Mouse (Mus musculus) heart, embryonic 11.5 days (tissue): ENCODE results near the gene Alox8. TPM values are rescaled to one million over a fixed set of nuclear protein-coding genes. Genes with fewer than 3 reads are reported as not detected.

Experiments
- ATAC-seq: fragments of 200-750 bp; cut with Nextera tagmentation; replicated peaks from 2 replicates; pipeline ENCODE4 v1.8.0; 2017; ENCODE audit warnings: moderate library complexity; ENCODE audit not compliant: insufficient number of reproducible peaks, low FRiP score, low TSS enrichment
- H3K27ac ChIP-seq: fragments of 300-500 bp; sonication (generic); 2 replicates; pipeline ENCODE4 v1.5.1; 2014; ENCODE audit warnings: mild to moderate bottlenecking, low read depth, low read length
- H3K27me3 ChIP-seq: fragments of 300-500 bp; sonication (generic); 2 replicates; pipeline ENCODE4 v1.6.1; 2014; ENCODE audit warnings: mild to moderate bottlenecking, low read length, mixed read lengths; ENCODE audit not compliant: control insufficient read depth, insufficient read depth
- H3K36me3 ChIP-seq: fragments of 300-500 bp; sonication (generic); 2 replicates; pipeline ENCODE4 v1.6.1; 2014; ENCODE audit warnings: mild to moderate bottlenecking, low read length, moderate library complexity, mixed read lengths; ENCODE audit not compliant: control insufficient read depth, insufficient read depth
- H3K4me1 ChIP-seq: fragments of 300-500 bp; sonication (generic); 2 replicates; pipeline ENCODE4 v1.6.1; 2014; ENCODE audit warnings: low read length; ENCODE audit not compliant: control insufficient read depth, insufficient read depth
- H3K4me2 ChIP-seq: fragments of 300-500 bp; sonication (generic); 2 replicates; pipeline ENCODE4 v1.6.1; 2014; ENCODE audit warnings: mild to moderate bottlenecking, moderate library complexity
- H3K4me3 ChIP-seq: fragments of 300-500 bp; sonication (generic); 2 replicates; pipeline ENCODE4 v1.5.1; 2014; ENCODE audit warnings: low read depth, low read length
- H3K9ac ChIP-seq: fragments of 300-500 bp; sonication (generic); 2 replicates; pipeline ENCODE4 v1.6.1; 2014; ENCODE audit warnings: mild to moderate bottlenecking, low read depth, low read length, moderate library complexity
- H3K9me3 ChIP-seq: fragments of 300-500 bp; sonication (generic); replicated peaks from 2 replicates; pipeline ENCODE4 v1.6.1; 2016; ENCODE audit warnings: low read length; ENCODE audit not compliant: control insufficient read depth
- WGBS: fragments of 180-500 bp; shearing (Covaris S2); extraction: QIAGEN DNeasy Blood & Tissue Kit; methylation state at CpG from one replicate; pipeline ENCODE4 v1.1.7; 2014; ENCODE audit not compliant: insufficient replicate concordance; 5-methylcytosine and 5-hydroxymethylcytosine counted together
- polyA plus RNA-seq: library from polyadenylated mRNA; unstranded; fragments of >200 nt; fragmentation: Nextera tagmentation; extraction: Ambion mirVana; gene quantifications from 2 replicates; pipeline ENCODE4 v1.2.1, GENCODE M21; 2014

Alox8 gene
- polyA plus RNA-seq, 1 experiment from 2014 or later = 1.1 TPM

DNA sequence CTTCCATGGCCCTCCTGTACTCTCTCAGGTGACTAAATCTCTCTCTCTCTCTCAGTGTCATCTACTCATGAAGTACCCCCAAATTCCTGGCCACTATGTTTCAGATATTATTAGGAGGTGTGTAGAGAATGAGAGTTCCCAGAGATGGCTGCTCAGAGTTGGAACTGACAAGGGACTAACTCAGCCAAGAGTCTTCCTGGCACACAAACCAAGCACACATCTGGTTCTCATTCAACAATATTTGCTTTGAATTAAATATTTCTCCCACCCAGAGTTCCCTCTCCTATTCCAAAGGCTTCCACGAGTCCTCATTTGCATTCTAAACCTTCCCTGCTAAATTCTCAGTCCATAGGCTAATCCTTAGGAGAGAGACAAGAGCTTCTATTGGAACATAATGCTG lies 28.1 kb upstream of the Alox8 start:
- Histone ChIP-seq H3K9ac (no peak overlapping the region), H3K4me3 (no peak overlapping the region), H3K36me3 (no peaks in the 10 kb centered on the region), H3K27me3 (peaks cover 16% of the 10 kb centered on the region; the same call in 1 of the 2 replicates), H3K27ac (no peak overlapping the region), H3K4me2 (no peak overlapping the region), H3K4me1 (0 out of 2 replicates have a peak, but pooled peaks cover 9% of the 10 kb centered on the region), H3K9me3 (0 out of 2 replicates have a peak, but pooled peaks cover 3% of the 10 kb centered on the region)
- no peak for ATAC-seq
- 74% methylated on average over 1 of the region's 1 CpGs for WGBS

DNA sequence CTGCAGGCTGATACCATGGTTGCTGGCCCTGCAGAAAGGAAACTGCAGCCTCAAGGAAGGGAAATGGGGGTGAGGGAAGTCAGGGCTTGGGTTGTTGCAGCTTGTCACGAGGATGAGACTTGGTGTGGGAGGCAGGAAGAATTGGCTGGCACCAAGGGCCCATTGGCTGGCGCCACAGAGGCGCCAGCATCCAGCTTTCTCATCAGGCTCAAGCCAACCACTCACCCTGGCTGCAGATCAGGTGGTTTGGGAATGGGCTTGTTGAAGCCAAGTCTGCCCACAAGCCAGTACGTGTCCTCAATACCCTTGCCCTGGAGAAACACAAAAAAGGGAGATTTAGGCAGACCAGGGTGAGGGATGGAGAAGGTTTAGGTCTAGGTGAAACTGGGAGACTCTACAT lies 25.5 kb upstream of the Alox8 start:
- ATAC-seq = no peak
- Histone ChIP-seq H3K9me3 (0 out of 2 replicates have a peak, but pooled peaks cover 3% of the 10 kb centered on the region), H3K4me2 (no peak overlapping the region), H3K27me3 (peaks cover 18% of the 10 kb centered on the region; the same call in 1 of the 2 replicates), H3K36me3 (no peaks in the 10 kb centered on the region), H3K9ac (no peak overlapping the region), H3K4me3 (no peak overlapping the region), H3K4me1 (0 out of 2 replicates have a peak, but pooled peaks cover 9% of the 10 kb centered on the region), H3K27ac (no peak overlapping the region)
- WGBS = 71% methylated on average over 4 of the region's 4 CpGs

DNA sequence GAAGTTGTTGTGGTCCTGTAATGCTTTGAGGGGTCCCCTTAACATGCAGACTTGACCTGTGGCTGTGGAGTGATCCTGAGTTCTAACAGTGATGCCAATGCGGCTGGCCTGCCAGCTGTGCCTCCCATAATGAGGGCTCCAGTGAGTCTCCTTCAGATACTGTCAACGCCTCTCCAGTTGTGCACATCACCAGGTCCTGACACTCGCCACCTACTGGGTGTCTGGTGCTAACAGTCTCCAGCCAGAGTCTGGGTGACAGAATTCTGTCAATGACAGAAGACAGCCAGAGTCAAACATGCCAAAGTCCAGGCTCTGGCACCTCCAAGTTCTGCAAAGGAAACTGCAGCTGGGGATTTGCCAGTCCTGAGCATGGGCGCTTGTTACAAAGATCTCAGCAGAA lies 23.4 kb upstream of the Alox8 start:
- H3K9me3 ChIP-seq = 0 out of 2 replicates have a peak, but pooled peaks cover 3% of the 10 kb centered on the region
- 0 out of 2 replicates have a peak, but pooled peaks cover 14% of the 10 kb centered on the region for H3K27me3 ChIP-seq
- 30% methylated on average over 4 of the region's 4 CpGs for WGBS
- ATAC-seq = no peak
- no peak overlapping the region for H3K27ac ChIP-seq
- H3K9ac ChIP-seq = no peak overlapping the region
- H3K4me3 ChIP-seq = no peak overlapping the region
- H3K4me1 ChIP-seq = 0 out of 2 replicates have a peak, but pooled peaks cover 9% of the 10 kb centered on the region
- H3K36me3 ChIP-seq = no peaks in the 10 kb centered on the region
- H3K4me2 ChIP-seq = no peak overlapping the region

GRCm38 (mm10) chr11:69218661-69219060 lies 21.0 kb upstream of the Alox8 start:
- 0 out of 2 replicates have a peak, but pooled peaks cover 13% of the 10 kb centered on the region for H3K27me3 ChIP-seq
- WGBS = 58% methylated on average over 2 of the region's 2 CpGs
- H3K4me1 ChIP-seq = 0 out of 2 replicates have a peak, but pooled peaks cover 9% of the 10 kb centered on the region

GRCm38 (mm10) chr11:69217411-69217810 lies 19.8 kb upstream of the Alox8 start:
- Histone ChIP-seq H3K36me3 (no peaks in the 10 kb centered on the region), H3K4me1 (0 out of 2 replicates have a peak, but pooled peaks cover 9% of the 10 kb centered on the region), H3K4me3 (no peak overlapping the region), H3K9ac (no peak overlapping the region), H3K27ac (no peak overlapping the region), H3K27me3 (0 out of 2 replicates have a peak, but pooled peaks cover 13% of the 10 kb centered on the region), H3K4me2 (no peak overlapping the region), H3K9me3 (no peaks in the 10 kb centered on the region)
- ATAC-seq = no peak
- WGBS = 82% methylated on average over 5 of the region's 5 CpGs

More at GRCm38 (mm10) chr11:69218661-69219060, 21.0 kb upstream of the Alox8 start:
- Histone ChIP-seq H3K4me2 (no peak overlapping the region), H3K4me3 (no peak overlapping the region), H3K27ac (no peak overlapping the region), H3K9ac (no peak overlapping the region), H3K9me3 (no peaks in the 10 kb centered on the region), H3K36me3 (no peaks in the 10 kb centered on the region)
- ATAC-seq = no peak

GRCm38 (mm10) chr11:69211431-69211830 lies 13.8 kb upstream of the Alox8 start:
- Histone ChIP-seq H3K9me3 (no peaks in the 10 kb centered on the region), H3K4me1 (no peaks in the 10 kb centered on the region), H3K27me3 (0 out of 2 replicates have a peak, but pooled peaks cover 2% of the 10 kb centered on the region), H3K9ac (no peak overlapping the region), H3K36me3 (no peaks in the 10 kb centered on the region), H3K27ac (no peak overlapping the region), H3K4me3 (no peak overlapping the region), H3K4me2 (peak overlapping the region; percentile 19; the same call in 1 of the 2 replicates)
- WGBS = 19% methylated on average over 2 of the region's 2 CpGs
- ATAC-seq = no peak

- no peak overlapping the region for H3K4me2 ChIP-seq
- peaks cover 8% of the 10 kb centered on the region for H3K27me3 ChIP-seq
- no peak overlapping the region for H3K9ac ChIP-seq
- no peak for ATAC-seq
- WGBS = 69% methylated on average over 13 of the region's 13 CpGs
- no peaks in the 10 kb centered on the region for H3K9me3 ChIP-seq
- H3K27ac ChIP-seq = no peak overlapping the region
- no peaks in the 10 kb centered on the region for H3K36me3 ChIP-seq
- no peak overlapping the region for H3K4me3 ChIP-seq
- peaks cover 1% of the 10 kb centered on the region for H3K4me1 ChIP-seq
Measured at GRCm38 (mm10) chr11:69202469-69203230, 5.0 kb upstream of the Alox8 start.

DNA sequence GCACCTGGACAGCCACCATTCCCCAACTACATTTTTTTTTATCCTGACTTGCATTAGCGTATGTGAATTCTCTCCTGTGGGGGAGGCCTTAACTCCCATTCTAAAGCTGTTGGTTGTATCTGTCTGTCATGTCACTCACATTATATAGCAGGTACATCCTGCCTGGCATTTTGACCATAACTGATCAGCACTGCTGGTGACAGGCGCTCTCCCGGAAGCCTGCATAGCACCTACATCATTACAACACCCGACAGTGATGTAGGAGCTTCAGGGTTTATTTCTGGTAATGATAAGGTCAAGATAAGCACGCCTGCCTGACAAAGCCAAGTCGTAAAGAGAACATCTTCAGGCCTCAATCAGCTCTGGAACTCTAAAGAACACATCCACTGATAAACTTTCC lies 2.6 kb upstream of the Alox8 start:
- peaks cover 24% of the 10 kb centered on the region for H3K27me3 ChIP-seq
- no peak overlapping the region for H3K4me2 ChIP-seq
- no peak for ATAC-seq
- no peak overlapping the region for H3K27ac ChIP-seq
- no peak overlapping the region for H3K4me3 ChIP-seq
- no peaks in the 10 kb centered on the region for H3K9me3 ChIP-seq
- H3K36me3 ChIP-seq = no peaks in the 10 kb centered on the region
- H3K4me1 ChIP-seq = peaks cover 7% of the 10 kb centered on the region
- WGBS = 20% methylated on average over 6 of the region's 6 CpGs
- no peak overlapping the region for H3K9ac ChIP-seq
